17 mouse cellular contexts compared by ENCODE assay signal in the genomic region with DNA sequence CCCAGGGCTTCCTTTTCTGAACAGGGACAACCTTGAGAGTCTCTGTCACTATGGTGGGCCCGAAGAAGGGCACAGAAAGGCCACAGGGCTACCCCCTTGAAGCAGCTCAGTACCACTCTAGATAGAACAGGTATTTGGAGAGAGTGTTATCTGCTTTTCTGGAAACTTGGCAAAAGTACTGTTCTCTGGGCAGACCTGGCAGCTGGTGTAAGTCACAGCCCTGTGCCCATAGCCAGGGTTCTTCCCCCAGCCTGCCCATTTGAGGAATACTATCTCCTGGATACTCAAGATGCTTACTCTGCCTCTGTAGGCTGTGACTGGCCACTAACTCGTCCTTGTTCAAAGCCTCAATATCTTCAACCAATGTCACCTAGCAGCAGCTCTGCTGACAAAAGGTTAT.
DNase-seq lines count a peak whose midpoint lies in the region; ATAC-seq and TF ChIP-seq lines count a peak whose summit lies in the region.
"Had no signal": no experiment of that assay in that cellular context is flagged by ENCODE, and none has a peak within 500 bp of the region (broad histone marks: within the 10 kb centered on the region; RNA-seq: fewer than 3 reads in every experiment).

No protein-coding gene starts in this region.

- H3K27me3 ChIP-seq in forebrain, embryonic 12.5 days: no peaks in the 10 kb centered on the region
- no peaks in the 10 kb centered on the region for H3K27me3 ChIP-seq in forebrain, embryonic 13.5 days
- H3K27me3 ChIP-seq in ES-Bruce4 (ENCODE audit: control insufficient read depth, insufficient read depth, low read length, poor library complexity, severe bottlenecking): no peaks in the 10 kb centered on the region
- no peaks in the 10 kb centered on the region for H3K27me3 ChIP-seq in heart, embryonic 13.5 days (replicated peaks)
- H3K27me3 ChIP-seq in midbrain, embryonic 12.5 days: no peaks in the 10 kb centered on the region
- H3K27me3 ChIP-seq in intestine, embryonic 15.5 days (replicated peaks): no peaks in the 10 kb centered on the region
- H3K27me3 ChIP-seq: limb, embryonic 15.5 days; Patski; stomach, embryonic 15.5 days had no signal

- peaks cover 17% of the 10 kb centered on the region for H3K36me3 ChIP-seq in forebrain, embryonic 12.5 days (replicated peaks)
- peaks cover 50% of the 10 kb centered on the region for H3K36me3 ChIP-seq in forebrain, embryonic 13.5 days (ENCODE audit: poor library complexity, severe bottlenecking)
- H3K36me3 ChIP-seq in ES-Bruce4 (ENCODE audit: control insufficient read depth, insufficient read depth, low read length, poor library complexity, severe bottlenecking): no peaks in the 10 kb centered on the region
- peaks cover 20% of the 10 kb centered on the region for H3K36me3 ChIP-seq in heart, embryonic 13.5 days
- H3K36me3 ChIP-seq in midbrain, embryonic 12.5 days: peaks cover 36% of the 10 kb centered on the region
- H3K36me3 ChIP-seq in intestine, embryonic 15.5 days: no peaks in the 10 kb centered on the region
- H3K36me3 ChIP-seq: stomach, embryonic 15.5 days had no signal

- no peak for ATAC-seq in forebrain, embryonic 12.5 days (ENCODE audit: low FRiP score)
- ATAC-seq in forebrain, embryonic 13.5 days: no peak
- ATAC-seq in heart, embryonic 13.5 days (ENCODE audit: extremely low read depth, insufficient number of reproducible peaks, low FRiP score, low TSS enrichment): no peak
- ATAC-seq in midbrain, embryonic 12.5 days (ENCODE audit: low FRiP score, low read depth): 0 out of 2 replicates have a peak, but pooled peaks have one; percentile 17
- ATAC-seq in intestine, embryonic 15.5 days: no peak
- no peak for ATAC-seq in granulocyte monocyte progenitor cell, adult 5-6 weeks (replicated peaks; ENCODE audit: poor library complexity, severe bottlenecking)
- ATAC-seq: intestine, postnatal 0 days; liver, postnatal 0 days; Patski had no signal

- peak overlapping the region; percentile 46; the same call in 1 of the 2 replicates for H3K27ac ChIP-seq in forebrain, embryonic 12.5 days
- H3K27ac ChIP-seq in forebrain, embryonic 13.5 days: no peak overlapping the region
- peak overlapping the region; percentile 33; the same call in 1 of the 2 replicates for H3K27ac ChIP-seq in ES-Bruce4 (ENCODE audit: insufficient read depth, low read length)
- H3K27ac ChIP-seq in heart, embryonic 13.5 days (replicated peaks): peak overlapping the region; percentile 85
- H3K27ac ChIP-seq in midbrain, embryonic 12.5 days (replicated peaks): peak overlapping the region; percentile 79
- H3K27ac ChIP-seq in intestine, embryonic 15.5 days: no peak overlapping the region
- H3K27ac ChIP-seq: limb, embryonic 15.5 days; stomach, embryonic 15.5 days had no signal

- TF ChIP-seq CTCF in ES-Bruce4 (IDR thresholded peaks at IDR 0.05; ENCODE audit: low read depth, low read length): no peak

- no peak for DNase-seq in spleen, adult 18-20 months
- DNase-seq: cerebellum, postnatal 14 days; kidney, postnatal 10 days; liver, postnatal 0 days; lung, postnatal 4 days; right cerebral cortex, adult 18-20 months had no signal

- H3K9me3 ChIP-seq in forebrain, embryonic 12.5 days: no peaks in the 10 kb centered on the region
- no peaks in the 10 kb centered on the region for H3K9me3 ChIP-seq in forebrain, embryonic 13.5 days (replicated peaks)
- no peaks in the 10 kb centered on the region for H3K9me3 ChIP-seq in ES-Bruce4 (replicated peaks; ENCODE audit: control insufficient read depth, insufficient read depth, low read length, poor library complexity, severe bottlenecking)
- H3K9me3 ChIP-seq in heart, embryonic 13.5 days: no peaks in the 10 kb centered on the region
- H3K9me3 ChIP-seq in midbrain, embryonic 12.5 days: no peaks in the 10 kb centered on the region
- H3K9me3 ChIP-seq in intestine, embryonic 15.5 days: no peaks in the 10 kb centered on the region
- H3K9me3 ChIP-seq: limb, embryonic 15.5 days; stomach, embryonic 15.5 days had no signal

- TF ChIP-seq POLR2A in ES-Bruce4 (IDR thresholded peaks at IDR 0.05; ENCODE audit: insufficient read depth, low read length): no peak

- H3K9ac ChIP-seq in forebrain, embryonic 12.5 days: no peak overlapping the region
- no peak overlapping the region for H3K9ac ChIP-seq in forebrain, embryonic 13.5 days
- no peak overlapping the region for H3K9ac ChIP-seq in ES-Bruce4 (ENCODE audit: low read depth, poor library complexity, severe bottlenecking)
- 0 out of 2 replicates have a peak overlapping the region, but pooled peaks have one; percentile 42 for H3K9ac ChIP-seq in heart, embryonic 13.5 days
- no peak overlapping the region for H3K9ac ChIP-seq in midbrain, embryonic 12.5 days (replicated peaks)
- H3K9ac ChIP-seq in intestine, embryonic 15.5 days: no peak overlapping the region
- H3K9ac ChIP-seq: limb, embryonic 15.5 days; liver, postnatal 0 days; stomach, embryonic 15.5 days had no signal

- WGBS in forebrain, embryonic 12.5 days: 71% methylated on average over 2 of the region's 2 CpGs
- WGBS in forebrain, embryonic 13.5 days: 44% methylated on average over 2 of the region's 2 CpGs
- 35% methylated on average over 2 of the region's 2 CpGs for whole genome bisulfite sequencing in heart, embryonic 13.5 days
- WGBS in midbrain, embryonic 12.5 days: 72% methylated on average over 2 of the region's 2 CpGs
- 73% methylated on average over 2 of the region's 2 CpGs for WGBS in intestine, embryonic 15.5 days

- no peak overlapping the region for H3K4me3 ChIP-seq in forebrain, embryonic 12.5 days (replicated peaks)
- H3K4me3 ChIP-seq in forebrain, embryonic 13.5 days: no peak overlapping the region
- H3K4me3 ChIP-seq in ES-Bruce4 (ENCODE audit: low read depth, low read length): no peak overlapping the region
- no peak overlapping the region for H3K4me3 ChIP-seq in heart, embryonic 13.5 days
- H3K4me3 ChIP-seq in midbrain, embryonic 12.5 days: no peak overlapping the region
- no peak overlapping the region for H3K4me3 ChIP-seq in intestine, embryonic 15.5 days (replicated peaks)
- H3K4me3 ChIP-seq: limb, embryonic 15.5 days; stomach, embryonic 15.5 days had no signal

- TF ChIP-seq EP300 in ES-Bruce4 (IDR thresholded peaks at IDR 0.05; ENCODE audit: insufficient read depth, low read depth, low read length): no peak

- no peak overlapping the region for H3K4me2 ChIP-seq in forebrain, embryonic 12.5 days
- no peak overlapping the region for H3K4me2 ChIP-seq in forebrain, embryonic 13.5 days
- H3K4me2 ChIP-seq in heart, embryonic 13.5 days: no peak overlapping the region
- no peak overlapping the region for H3K4me2 ChIP-seq in midbrain, embryonic 12.5 days (replicated peaks)
- no peak overlapping the region for H3K4me2 ChIP-seq in intestine, embryonic 15.5 days (replicated peaks)
- H3K4me2 ChIP-seq: limb, embryonic 15.5 days; stomach, embryonic 15.5 days had no signal

- peaks cover 59% of the 10 kb centered on the region for H3K4me1 ChIP-seq in forebrain, embryonic 12.5 days
- peaks cover 60% of the 10 kb centered on the region for H3K4me1 ChIP-seq in forebrain, embryonic 13.5 days
- H3K4me1 ChIP-seq in ES-Bruce4 (ENCODE audit: control insufficient read depth, insufficient read depth, low read length): peaks cover 15% of the 10 kb centered on the region
- peaks cover 75% of the 10 kb centered on the region for H3K4me1 ChIP-seq in heart, embryonic 13.5 days
- H3K4me1 ChIP-seq in midbrain, embryonic 12.5 days: peaks cover 56% of the 10 kb centered on the region
- peaks cover 11% of the 10 kb centered on the region for H3K4me1 ChIP-seq in intestine, embryonic 15.5 days (replicated peaks)
- H3K4me1 ChIP-seq: limb, embryonic 15.5 days; stomach, embryonic 15.5 days had no signal

Comparison
In these comparisons a context has a peak if more than half of its experiments do, and no peak if none do; other contexts are left out.
1. H3K27ac ChIP-seq: peak in forebrain, embryonic 12.5 days (single experiment), ES-Bruce4 (single experiment), heart, embryonic 13.5 days (single experiment) and midbrain, embryonic 12.5 days (single experiment); none in forebrain, embryonic 13.5 days (single experiment) and intestine, embryonic 15.5 days (single experiment).